Mouse (Mus musculus) ES-E14 (cell line): ENCODE measurements around the gene Tnfaip8l1. TPM values are rescaled to one million over a fixed set of nuclear protein-coding genes. Genes with fewer than 3 reads are reported as not detected.

Experiments used
- DNase-seq: peaks from one replicate; pipeline ENCODE4 v3.0.0-alpha.2; 2013; ENCODE audit warnings: low read depth, low spot score
- H3K27ac ChIP-seq: 2 replicates; pipeline ENCODE4 v1.5.1; 2012; ENCODE audit warnings: low read depth, mild to moderate bottlenecking, low read length, moderate library complexity, mixed read lengths; ENCODE audit not compliant: poor library complexity, insufficient read depth, severe bottlenecking
- H3K36me3 ChIP-seq: 2 replicates; pipeline ENCODE4 v1.6.1; 2012; ENCODE audit warnings: mild to moderate bottlenecking, low read length, moderate library complexity, mixed read lengths; ENCODE audit not compliant: control insufficient read depth, poor library complexity, insufficient read depth, severe bottlenecking
- H3K4me1 ChIP-seq, 2 experiments: fragments of 150-350 bp in 1 of 2; sonication (generic) in 1 of 2; 2 replicates each; pipeline ENCODE4 v1.6.1; 2012; ENCODE audit warnings: low read length in 2 of 2, mild to moderate bottlenecking in 1 of 2, mixed read lengths in 1 of 2; ENCODE audit not compliant: control insufficient read depth in 2 of 2, insufficient read depth in 2 of 2, poor library complexity in 1 of 2
- H3K4me3 ChIP-seq, 2 experiments: fragments of 150-350 bp in 1 of 2; sonication (generic) in 1 of 2; 2 replicates each; pipeline ENCODE4 v1.5.1; 2012; ENCODE audit warnings: low read length in 2 of 2, low read depth in 1 of 2, mild to moderate bottlenecking in 1 of 2, mixed read lengths in 1 of 2; ENCODE audit not compliant: insufficient read depth in 1 of 2, poor library complexity in 1 of 2, severe bottlenecking in 1 of 2
- H3K9ac ChIP-seq: 2 replicates; pipeline ENCODE4 v1.6.1; 2012; ENCODE audit warnings: low read depth, mild to moderate bottlenecking, low read length, mixed read lengths; ENCODE audit not compliant: poor library complexity, insufficient read depth, severe bottlenecking
- H3K9me3 ChIP-seq: fragments of 150-350 bp; sonication (generic); 2 replicates; pipeline ENCODE4 v1.6.1; 2012; ENCODE audit warnings: low read depth, mild to moderate bottlenecking, low read length; ENCODE audit not compliant: control insufficient read depth, insufficient read depth
- CHD2 ChIP-seq: IDR thresholded peaks from 2 replicates; pipeline ENCODE4 v1.6.1; 2014; ENCODE audit warnings: mild to moderate bottlenecking, low read depth, low read length, inconsistent platforms
- HCFC1 ChIP-seq: IDR thresholded peaks from 2 replicates; pipeline ENCODE4 v1.6.1; 2012; ENCODE audit warnings: low read length, inconsistent platforms, borderline replicate concordance; ENCODE audit not compliant: insufficient read depth
- MAFK ChIP-seq: IDR thresholded peaks from 2 replicates; pipeline ENCODE4 v1.6.1; 2014; ENCODE audit warnings: mild to moderate bottlenecking, low read depth, low read length, inconsistent platforms; ENCODE audit not compliant: insufficient read depth
- ZC3H11A ChIP-seq: IDR thresholded peaks from 2 replicates; pipeline ENCODE4 v1.6.1; 2012; ENCODE audit warnings: low read depth, mild to moderate bottlenecking, inconsistent platforms, low read length, borderline replicate concordance
- ZNF384 ChIP-seq: IDR thresholded peaks from 2 replicates; pipeline ENCODE4 v1.6.1; 2012; ENCODE audit warnings: low read depth, low read length, inconsistent platforms
- in situ Hi-C, 2 experiments: fragments of 600-800 bp; cut with MboI; formaldehyde crosslinking; loops; one replicate each; pipeline ENCODE4 v1.15.1; 2025; ENCODE audit warnings: low sequenced_read_pairs in 2 of 2, inconsistent platforms in 1 of 2; ENCODE audit not compliant: unreplicated experiment in 2 of 2
- total RNA-seq: library from RNA; depleted of rRNA; stranded (reverse); fragments of 300-350 nt; gene quantifications from 2 replicates; pipeline ENCODE4 v1.2.3, GENCODE M21; 2012

Tnfaip8l1 gene
- total RNA-seq, 1 experiment: 1.3 TPM

GRCm38 (mm10) chr17:56212676-56213075, 50.4 kb downstream of the Tnfaip8l1 start:
- in situ Hi-C loops: no loop called here
- TF ChIP-seq ZC3H11A: no peak
- TF ChIP-seq ZNF384: no peak
- Histone ChIP-seq H3K9ac (no peak overlapping the region), H3K9me3 (no peaks in the 10 kb centered on the region), H3K27ac (no peak overlapping the region; the same call in 1 of the 2 replicates), H3K4me1 (peaks cover 0 to 6% of the 10 kb centered on the region in 2 experiments; a peak in 1 of 4 replicates), H3K4me3 (no peak overlapping the region), H3K36me3 (peaks cover 33% of the 10 kb centered on the region)
- no peak for DNase-seq

GRCm38 (mm10) chr17:56214229-56214628, 52.0 kb downstream of the Tnfaip8l1 start:
- no peak for DNase-seq
- peaks cover 0 to 9% of the 10 kb centered on the region in 2 experiments; a peak in 1 of 4 replicates for H3K4me1 ChIP-seq
- H3K4me3 ChIP-seq: no peak overlapping the region
- in situ Hi-C loops: no loop called here
- H3K9ac ChIP-seq: no peak overlapping the region
- no peak overlapping the region for H3K27ac ChIP-seq
- H3K36me3 ChIP-seq: peaks cover 22% of the 10 kb centered on the region
- no peak for TF ChIP-seq CHD2
- TF ChIP-seq MAFK: no peak
- TF ChIP-seq ZC3H11A: no peak
- TF ChIP-seq HCFC1: no peak
- no peak for TF ChIP-seq ZNF384
- no peaks in the 10 kb centered on the region for H3K9me3 ChIP-seq

DNA sequence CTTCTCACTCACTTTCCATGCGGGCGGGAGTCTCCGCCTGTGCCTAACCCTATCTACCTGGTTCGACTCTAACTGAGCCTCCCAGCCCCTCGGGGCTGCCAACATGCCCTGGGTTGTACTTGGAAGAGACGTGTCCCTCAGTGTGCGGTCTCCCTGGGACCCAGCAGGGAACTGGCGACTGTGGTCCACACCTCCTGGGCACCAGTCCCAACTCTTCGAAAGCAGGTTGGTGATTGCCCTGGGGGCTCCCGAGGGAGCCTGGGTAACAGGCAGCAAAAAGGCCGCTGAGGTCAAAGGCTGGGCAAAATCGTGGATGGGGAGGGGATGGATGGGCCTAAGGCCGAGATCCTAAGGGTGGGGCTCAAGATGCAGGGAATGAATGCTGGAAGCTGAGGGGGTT, 55.4 kb downstream of the Tnfaip8l1 start:
- in situ Hi-C loops: no loop called here
- Histone ChIP-seq H3K4me3 (peak overlapping the region; percentile 80 to 93), H3K36me3 (no peaks in the 10 kb centered on the region; the same call in 1 of the 2 replicates), H3K9me3 (no peaks in the 10 kb centered on the region), H3K4me1 (peaks cover 0 to 7% of the 10 kb centered on the region in 2 experiments; a peak in 1 of 4 replicates), H3K9ac (peak overlapping the region; percentile 89), H3K27ac (no peak overlapping the region)
- no peak for TF ChIP-seq HCFC1
- TF ChIP-seq CHD2: no peak
- TF ChIP-seq ZC3H11A: no peak
- TF ChIP-seq MAFK: no peak
- TF ChIP-seq ZNF384: no peak
- no peak for DNase-seq

GRCm38 (mm10) chr17:56218377-56219191, 56.3 kb downstream of the Tnfaip8l1 start, which contains the start of gene Dpp9:
Gene Dpp9, minus strand, starts transcription at chr17:56218905.
- DNase-seq: peak; percentile 83
- in situ Hi-C loops: no loop called here
- no peaks in the 10 kb centered on the region for H3K9me3 ChIP-seq
- peak within 1 kb of the TSS; percentile 89 for H3K9ac ChIP-seq
- no peak within 1 kb of the TSS for H3K27ac ChIP-seq
- TF ChIP-seq ZNF384 (no peak), HCFC1 (peak; percentile 83), CHD2 (peak; percentile 76)
- H3K4me3 ChIP-seq: peak within 1 kb of the TSS; percentile 80 to 93
- H3K36me3 ChIP-seq: no peaks in the 10 kb centered on the region; the same call in 1 of the 2 replicates
- H3K4me1 ChIP-seq: peaks cover 0 to 7% of the 10 kb centered on the region in 2 experiments; a peak in 1 of 4 replicates
